Mouse (Mus musculus): ENCODE measurements around the gene Ralbp1. TPM values are rescaled to one million over a fixed set of nuclear protein-coding genes. Genes with fewer than 3 reads are reported as not detected.

Ralbp1 gene
- polyA plus RNA-seq, 1 experiment, result 59.0 TPM

GRCm38 (mm10) chr17:65850487-65850886 lies 35.1 kb downstream of the Ralbp1 start:
- no peak for DNase-seq (ENCODE audit: low spot score)

DNA sequence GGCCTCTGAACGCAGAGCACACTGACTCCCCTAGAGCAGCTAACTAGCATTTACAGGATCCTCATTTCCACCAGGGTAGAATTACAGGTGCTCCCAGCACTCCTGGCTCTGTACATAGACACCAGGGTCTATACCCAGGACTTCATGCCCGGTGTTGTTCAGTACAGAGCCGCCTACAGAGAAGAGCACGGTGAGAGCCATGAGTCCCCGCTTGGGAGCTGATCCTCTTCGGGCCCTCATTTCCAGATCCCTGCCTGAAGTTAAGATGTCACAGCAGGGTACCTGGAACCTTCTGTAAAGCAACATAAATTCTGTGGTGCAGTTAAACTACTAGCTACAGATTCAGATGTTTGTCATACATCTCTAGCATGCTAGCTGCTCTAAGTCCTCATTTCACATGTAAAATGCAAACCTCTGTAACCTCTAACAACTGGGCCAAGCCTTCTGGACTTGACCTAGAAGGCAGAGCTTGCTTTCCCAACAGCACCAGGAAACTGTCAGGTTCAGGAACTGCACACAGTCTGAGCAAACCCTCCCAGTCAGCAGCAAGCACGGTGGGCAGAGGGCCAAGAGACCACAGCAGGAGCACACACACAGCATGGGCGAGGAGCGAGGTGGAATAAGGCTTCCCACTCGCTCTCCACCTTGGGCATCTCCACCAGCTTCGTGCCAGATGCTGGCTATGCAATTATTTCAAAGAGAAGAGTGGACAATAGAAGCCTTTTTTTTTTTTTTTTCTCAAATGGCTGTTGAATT lies 37.7 kb downstream of the Ralbp1 start:
- DNase-seq (ENCODE audit: low spot score), result no peak

- DNase-seq (ENCODE audit: low spot score), result no peak
Measured at GRCm38 (mm10) chr17:65845423-65845822, 40.2 kb downstream of the Ralbp1 start.

DNA sequence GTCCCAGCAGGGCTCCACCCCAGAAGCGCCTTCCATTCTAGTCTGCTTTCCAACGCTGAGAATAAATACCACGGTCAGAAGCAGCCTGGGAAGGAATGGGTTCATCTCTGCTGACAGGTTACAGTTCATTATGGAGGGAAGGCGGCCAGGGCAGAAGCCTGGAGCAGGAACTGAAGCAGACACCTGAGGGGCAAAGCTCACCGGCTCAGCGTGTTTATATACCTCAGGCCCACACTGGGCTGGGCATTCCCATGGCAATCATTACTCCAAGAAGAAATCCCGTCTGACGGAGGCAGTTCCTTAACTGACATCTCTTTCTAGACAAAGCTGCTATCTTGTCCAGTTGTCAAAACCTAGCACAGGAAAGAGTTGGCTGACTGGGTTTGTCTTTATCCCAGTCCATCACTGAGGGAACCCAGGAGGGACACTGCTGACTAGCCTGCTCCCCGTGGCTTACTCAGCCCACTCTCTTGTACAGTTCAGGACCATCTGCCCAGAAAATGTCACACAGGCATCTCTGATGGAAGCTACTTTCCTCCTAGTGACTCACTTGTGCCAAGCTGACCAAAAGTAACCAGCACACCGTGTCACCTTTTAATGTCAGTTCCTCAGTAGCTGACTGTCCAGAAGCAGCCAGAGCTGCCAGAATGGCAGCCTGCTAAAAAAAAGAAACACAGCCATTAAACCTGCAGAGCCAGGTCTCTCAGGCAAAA lies 42.8 kb downstream of the Ralbp1 start:
- no peak for DNase-seq (ENCODE audit: low spot score)

DNA sequence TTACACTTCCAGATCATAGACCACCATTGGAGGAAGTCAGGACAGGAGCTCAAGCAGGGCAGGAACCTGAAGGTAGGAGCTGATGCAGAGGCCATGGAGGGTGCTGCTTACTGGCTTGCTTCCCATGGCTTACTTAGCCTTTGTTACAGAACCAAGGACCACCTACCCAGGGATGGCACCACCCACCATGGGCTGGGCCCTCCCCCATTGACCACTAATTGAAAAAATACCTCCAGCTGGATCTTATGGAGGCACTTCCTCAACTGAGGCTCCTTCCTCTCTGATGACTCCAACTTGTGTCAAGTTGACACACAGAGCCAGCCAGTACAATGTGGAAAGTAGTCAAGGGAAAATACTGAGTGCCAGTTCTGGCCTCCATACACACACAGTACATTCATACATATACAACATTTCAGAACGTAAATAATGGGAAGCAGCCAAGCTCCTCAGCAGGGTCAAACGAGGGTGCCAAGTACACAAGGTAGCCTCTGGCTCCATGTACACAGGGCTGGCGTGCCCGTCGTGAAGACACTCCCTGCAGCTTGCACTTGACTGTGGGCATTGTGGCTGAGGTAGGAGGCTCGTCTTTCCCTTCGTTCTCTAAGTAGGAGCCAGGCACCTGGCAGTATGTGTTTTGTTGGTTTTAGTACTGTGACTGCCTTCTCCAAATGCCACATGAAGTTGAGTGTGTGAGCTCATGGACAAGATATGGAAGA lies 45.9 kb downstream of the Ralbp1 start:
- DNase-seq (ENCODE audit: low spot score), result no peak

GRCm38 (mm10) chr17:65836746-65837145 lies 48.9 kb downstream of the Ralbp1 start:
- no peak for DNase-seq (ENCODE audit: low spot score)

DNA sequence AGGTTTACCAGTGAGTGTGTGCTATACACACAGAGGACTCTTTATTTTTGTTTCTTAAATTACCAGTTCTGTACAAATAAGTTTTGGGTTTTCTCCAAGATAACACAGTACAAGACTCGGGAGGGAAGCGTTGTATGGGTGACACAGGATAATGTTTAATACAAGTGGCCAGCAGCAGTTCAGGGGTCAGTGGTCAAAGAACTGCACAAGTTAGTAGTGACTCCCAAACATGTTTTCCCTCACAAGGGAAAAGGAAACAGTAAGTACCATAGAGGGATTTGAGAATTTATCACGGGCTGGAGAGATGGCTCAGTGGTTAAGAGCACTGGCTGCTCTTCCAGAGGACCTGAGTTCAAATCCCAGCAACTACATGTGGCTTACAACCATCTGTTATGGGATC lies 51.7 kb downstream of the Ralbp1 start:
- no peak for DNase-seq (ENCODE audit: low spot score)

- no peak for DNase-seq (ENCODE audit: low spot score)
Measured at GRCm38 (mm10) chr17:65830216-65830863, 55.3 kb downstream of the Ralbp1 start.

GRCm38 (mm10) chr17:65828951-65829350 lies 56.6 kb downstream of the Ralbp1 start:
- no peak for DNase-seq (ENCODE audit: low spot score)

DNA sequence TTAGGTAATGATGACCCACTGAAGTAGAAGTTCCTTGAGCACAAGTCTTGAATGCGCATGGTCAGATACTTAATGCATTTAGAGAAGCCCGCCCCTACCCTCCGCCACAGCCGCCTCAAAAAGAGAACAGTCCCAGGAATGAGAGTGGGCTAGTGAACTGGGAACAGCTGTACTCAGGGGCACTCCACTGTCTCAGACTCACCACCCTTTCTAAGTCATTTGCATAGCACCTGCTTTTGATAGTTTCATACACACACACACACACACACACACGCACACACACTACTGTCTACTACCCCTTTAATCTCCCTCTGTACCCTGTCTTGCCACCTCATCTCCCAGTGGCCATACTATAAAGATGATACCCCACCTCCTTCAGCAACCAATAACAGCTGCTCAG lies 57.7 kb downstream of the Ralbp1 start:
- no peak for DNase-seq (ENCODE audit: low spot score)

DNA sequence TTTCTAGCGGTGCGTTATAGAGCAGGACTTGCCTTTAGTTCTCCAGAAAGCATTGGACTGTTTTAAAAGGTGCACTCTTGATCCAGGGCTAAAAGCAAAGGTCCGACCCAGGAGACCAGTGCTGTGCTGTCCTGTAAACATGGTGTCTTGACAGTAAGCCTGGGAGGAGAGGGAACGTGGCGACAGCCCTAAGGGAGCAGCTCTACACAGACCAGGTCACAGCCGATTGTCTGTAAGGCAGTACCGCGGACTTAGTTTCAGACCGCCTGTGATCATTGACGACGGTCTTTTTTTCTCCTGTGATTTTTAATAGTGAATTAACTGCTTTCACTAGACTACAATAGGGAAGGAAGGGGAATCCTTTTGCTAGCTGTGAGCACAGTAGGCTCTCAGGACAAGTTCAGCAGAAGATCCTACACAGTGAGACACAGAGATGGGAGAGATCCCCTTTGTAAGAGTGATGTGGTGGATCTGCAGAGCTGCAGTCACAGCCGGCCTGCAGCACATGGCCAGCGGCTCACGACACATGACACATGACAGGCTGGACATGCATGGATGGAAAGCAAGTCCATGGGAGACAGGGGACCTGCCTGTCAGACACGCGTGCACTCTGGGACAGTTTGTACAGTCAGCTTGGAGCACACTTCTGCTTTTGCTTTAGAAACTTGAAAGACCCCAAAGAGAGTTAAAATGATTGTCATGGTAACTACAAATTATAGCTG lies 58.3 kb downstream of the Ralbp1 start:
- no peak for DNase-seq (ENCODE audit: low spot score)

- DNase-seq (ENCODE audit: low spot score), result no peak
Measured at GRCm38 (mm10) chr17:65826257-65826656, 59.3 kb downstream of the Ralbp1 start.

DNA sequence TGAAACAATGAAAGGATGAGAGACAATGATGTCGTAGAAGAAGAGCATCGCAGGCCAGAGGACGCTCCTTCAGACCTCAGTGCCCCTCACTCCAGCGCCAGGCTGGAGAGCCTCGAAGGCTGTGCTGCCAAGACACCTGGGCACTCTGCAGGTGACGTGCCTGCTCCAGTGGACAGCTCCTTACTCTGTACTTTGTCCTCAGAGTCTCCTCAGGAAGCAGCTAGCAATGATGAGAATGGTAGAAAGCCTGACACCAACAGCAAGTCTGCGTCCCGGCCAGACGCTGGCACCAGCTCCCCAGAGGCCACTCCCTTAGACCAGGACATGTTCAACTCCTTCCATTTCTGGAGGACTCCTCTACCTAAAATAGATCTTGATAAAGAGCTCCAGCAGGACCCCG lies 61.4 kb downstream of the Ralbp1 start:
- DNase-seq (ENCODE audit: low spot score), result no peak

- no peak for DNase-seq (ENCODE audit: low spot score)
Measured at GRCm38 (mm10) chr17:65822423-65822822, 63.2 kb downstream of the Ralbp1 start.

GRCm38 (mm10) chr17:65820197-65820596 lies 65.4 kb downstream of the Ralbp1 start:
- DNase-seq (ENCODE audit: low spot score), result no peak

GRCm38 (mm10) chr17:65813763-65814162 lies 71.8 kb downstream of the Ralbp1 start:
- no peak for DNase-seq (ENCODE audit: low spot score)

GRCm38 (mm10) chr17:65811032-65811431 lies 74.6 kb downstream of the Ralbp1 start:
- DNase-seq (ENCODE audit: low spot score), result no peak

DNA sequence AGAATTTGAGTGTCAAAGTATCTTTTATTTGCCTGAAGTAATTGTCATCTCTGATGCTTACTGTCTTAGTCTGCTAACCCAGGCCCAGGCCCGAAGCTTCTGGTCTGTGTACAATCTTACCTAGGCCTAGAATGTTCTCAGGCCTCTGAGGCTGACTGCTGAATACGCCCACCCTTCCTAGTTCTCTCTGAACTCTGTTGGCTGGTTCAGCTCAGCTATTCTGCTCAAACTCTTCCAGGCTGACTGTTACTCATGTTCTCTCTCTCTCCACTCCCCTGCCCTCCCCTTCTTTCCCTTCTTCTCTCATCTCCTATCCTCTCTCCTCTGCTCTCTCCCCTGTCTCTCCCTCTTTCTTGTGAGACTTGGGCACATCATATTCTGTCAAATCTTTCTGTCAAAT lies 79.2 kb downstream of the Ralbp1 start:
- DNase-seq (ENCODE audit: low spot score), result no peak

DNA sequence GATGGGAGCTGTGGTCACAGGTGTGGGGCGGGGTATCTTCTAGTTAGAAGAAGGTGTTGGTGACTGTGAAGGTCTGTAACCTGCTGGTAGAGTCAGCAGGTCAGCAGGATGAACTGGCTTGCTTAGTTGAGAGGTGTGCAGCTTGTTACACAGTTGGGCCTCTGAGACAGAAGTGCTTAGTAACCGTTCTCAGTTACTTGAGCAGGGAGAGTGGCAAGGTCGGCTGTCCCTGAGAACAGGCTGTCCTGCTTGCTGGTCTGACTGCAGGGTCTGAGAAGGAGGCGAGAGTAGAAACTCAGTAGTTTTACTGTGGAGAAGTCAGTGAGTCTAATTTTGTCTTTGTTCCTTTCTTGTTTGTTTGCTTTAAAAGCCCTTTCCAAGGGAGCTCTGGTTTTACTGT lies 79.6 kb downstream of the Ralbp1 start:
- DNase-seq (ENCODE audit: low spot score), result no peak

DNA sequence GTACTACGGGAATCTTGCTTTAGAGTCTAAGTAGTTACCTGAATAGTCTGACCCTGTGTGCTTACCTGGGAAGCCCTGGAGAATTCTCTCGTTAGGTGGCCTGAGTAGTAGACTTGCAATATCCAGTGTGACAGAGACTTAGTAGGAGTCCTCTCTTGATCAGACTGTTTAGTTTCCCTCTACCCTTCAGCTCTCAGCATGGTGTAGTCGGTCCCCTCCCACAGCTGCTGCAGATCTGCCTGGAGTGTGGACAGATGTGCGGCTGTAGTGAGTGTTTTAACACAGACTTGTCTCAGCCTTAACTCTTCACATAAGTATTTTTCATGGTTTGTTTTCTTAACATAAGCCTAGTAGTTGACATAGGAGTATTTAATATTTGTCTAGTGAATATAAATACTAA lies 83.6 kb downstream of the Ralbp1 start:
- DNase-seq (ENCODE audit: low spot score), result no peak

DNA sequence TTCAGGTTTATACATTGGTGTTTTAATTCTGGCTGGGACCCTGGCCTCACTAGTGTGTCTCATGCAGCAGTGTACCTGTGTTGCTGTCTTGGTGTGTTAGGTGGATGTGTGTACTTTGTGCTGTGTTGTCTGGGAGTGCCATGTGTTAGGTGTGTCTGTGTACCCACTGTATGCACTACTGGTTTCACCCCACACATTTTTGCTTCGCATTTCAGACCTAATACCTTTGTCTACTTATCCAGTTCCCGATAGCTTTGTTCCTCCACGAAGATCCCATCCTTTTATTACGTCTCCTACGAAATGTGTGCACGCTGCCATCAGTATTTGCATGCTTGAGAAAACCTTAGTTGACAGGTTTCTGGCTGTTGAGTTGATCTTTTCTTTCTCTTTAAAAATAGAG lies 85.1 kb downstream of the Ralbp1 start:
- DNase-seq (ENCODE audit: low spot score), result no peak

GRCm38 (mm10) chr17:65799353-65799752 lies 86.2 kb downstream of the Ralbp1 start:
- no peak for DNase-seq (ENCODE audit: low spot score)

Data from urinary bladder, adult 2 months (tissue).